Mouse (Mus musculus) E14TG2a.4 (cell line): Measurements from ENCODE around the gene Gm17654.
"Not testable (repeated sequence)": the region's sequence is repeated elsewhere in the genome, so short reads cannot be mapped to it uniquely, and the experiment has no call there.

Source experiments
- CTCF ChIP-seq: conservative IDR thresholded peaks from 2 replicates; pipeline ENCODE4 v1.5.1; 2014; ENCODE audit warnings: low read length
- NANOG ChIP-seq: IDR thresholded peaks from 2 replicates; pipeline ENCODE4 v1.6.1; 2014; ENCODE audit warnings: borderline replicate concordance, low read length, mixed read lengths
- POU5F1 ChIP-seq: IDR thresholded peaks from 2 replicates; pipeline ENCODE4 v1.6.1; 2014; ENCODE audit warnings: low read length, borderline replicate concordance

- TF ChIP-seq NANOG, CTCF, POU5F1: not testable (repeated sequence)
Measured at GRCm38 (mm10) chr14:43532387-43532786, 46.6 kb downstream of the Gm17654 start.
